Mouse (Mus musculus): ENCODE data around the gene Trim67.

DNA sequence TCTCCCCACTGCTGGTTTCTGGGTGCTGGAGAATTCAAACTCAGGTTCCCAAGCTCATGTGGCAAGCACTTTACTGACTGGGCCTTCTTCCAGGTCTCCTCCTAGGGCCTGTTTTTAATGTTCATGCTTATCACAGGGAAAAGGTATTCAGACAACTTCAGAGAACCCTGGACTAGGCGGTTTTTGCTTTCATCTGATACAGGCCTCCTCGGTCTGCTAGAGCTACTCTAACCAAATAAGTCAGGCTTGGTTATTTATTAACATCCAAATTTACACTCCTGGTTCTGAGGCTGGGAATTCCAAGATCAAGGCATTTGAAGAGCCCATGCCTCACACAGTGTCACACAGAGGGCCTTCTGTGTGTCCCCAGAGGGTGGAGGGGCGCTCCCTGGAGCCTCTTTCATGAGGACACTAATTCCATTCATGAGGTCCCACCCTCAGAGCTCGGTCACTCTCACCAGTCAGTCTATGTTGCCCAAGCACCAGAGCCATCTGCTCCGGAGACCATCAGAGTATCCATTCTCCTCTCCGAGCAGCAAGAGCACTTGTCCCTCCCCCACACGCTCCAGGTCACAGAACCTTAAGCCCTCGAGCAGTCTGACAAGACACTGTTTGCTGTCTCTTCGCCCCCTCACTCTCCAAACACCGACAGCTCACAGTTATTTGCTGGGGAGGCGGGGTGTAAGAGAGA is 38.6 kb upstream of the Trim67 start:
- TF ChIP-seq POLR2A (IDR thresholded peaks at IDR 0.05; ENCODE audit: control insufficient read depth, extremely low read depth, insufficient read depth, low read length, poor library complexity) (no peak), CTCF (IDR thresholded peaks at IDR 0.05; ENCODE audit: borderline replicate concordance, control insufficient read depth, extremely low read depth, insufficient read depth, low read length, poor library complexity) (no peak)

Data from thymus, adult 2 months (tissue).